Mouse (Mus musculus) lung, adult 18-20 months (tissue): Measurements from ENCODE around the gene Rpl32.

ENCODE experiments used
- DNase-seq, 2 experiments: peaks; one replicate each; pipeline ENCODE4 v3.0.0; 2022; ENCODE audit warnings: mixed read lengths in 2 of 2

Rpl32 gene

GRCm38 (mm10) chr6:115808488-115809231 is at the start of gene Rpl32:
Rpl32 (minus strand) TSS chr6:115808747.
- peak; percentile 86 for DNase-seq

- DNase-seq: no peak
Observed at GRCm38 (mm10) chr6:115856361-115856745, 47.8 kb upstream of the Rpl32 start.

GRCm38 (mm10) chr6:115855733-115856360 is 47.3 kb upstream of the Rpl32 start:
- no peak for DNase-seq

DNA sequence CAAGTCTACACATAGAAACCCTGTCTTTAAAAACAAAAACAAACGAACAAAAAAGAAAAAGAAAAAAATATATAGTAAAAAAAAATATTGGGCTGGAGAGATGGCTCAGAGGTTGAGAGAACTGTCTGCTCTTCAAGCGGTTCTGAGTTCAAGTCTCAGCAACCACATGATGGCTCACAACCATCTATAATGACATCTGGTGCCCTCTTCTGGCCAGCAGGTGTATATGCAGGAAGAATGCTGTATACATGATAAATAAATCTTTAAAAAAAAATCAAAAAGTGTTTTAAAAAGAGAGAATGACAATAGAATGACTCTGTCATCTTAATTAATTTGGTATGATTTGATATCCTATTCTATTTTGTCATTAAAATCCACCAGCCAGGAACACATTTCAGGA is 45.9 kb upstream of the Rpl32 start:
- no peak for DNase-seq

- DNase-seq: no peak
Observed at GRCm38 (mm10) chr6:115853985-115854384, 45.4 kb upstream of the Rpl32 start.

- peak; percentile 99 for DNase-seq
Observed at GRCm38 (mm10) chr6:115853091-115853813, 44.7 kb upstream of the Rpl32 start, which contains the start of the genes Mbd4 and Ift122. Mbd4 (minus strand) TSS chr6:115853371. Ift122 (plus strand) TSS chr6:115853470.

DNA sequence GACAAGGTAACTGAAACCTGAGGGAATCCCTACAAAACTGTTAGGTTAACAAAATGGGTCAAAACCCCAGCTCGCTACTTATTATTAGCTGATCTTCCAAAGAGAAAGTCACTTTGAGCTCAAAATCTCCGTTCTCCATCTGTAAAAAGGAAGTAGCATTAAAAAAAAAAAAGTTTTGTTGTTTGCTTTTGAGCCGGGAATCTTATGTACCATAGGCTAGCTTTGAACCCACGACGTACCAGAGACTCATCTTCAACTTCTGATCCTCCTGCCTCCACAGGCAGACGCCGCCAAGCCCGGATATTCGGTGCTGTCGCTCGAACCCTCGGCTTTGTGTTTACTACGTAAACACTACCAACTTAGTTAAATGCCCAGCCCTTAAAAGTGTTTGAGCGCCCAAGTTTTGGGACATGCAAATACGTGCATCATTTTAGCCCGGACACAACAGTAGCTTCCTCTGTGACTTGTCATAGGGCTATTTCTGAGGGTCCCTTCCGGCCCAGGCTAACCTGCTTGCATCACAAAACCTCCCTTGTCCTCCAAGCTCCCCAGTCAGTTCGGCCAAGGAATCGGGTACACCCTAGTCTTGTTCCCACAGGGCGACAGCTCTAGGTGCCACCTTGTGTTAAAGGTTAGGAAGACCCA is 44.0 kb upstream of the Rpl32 start:
- no peak for DNase-seq

DNA sequence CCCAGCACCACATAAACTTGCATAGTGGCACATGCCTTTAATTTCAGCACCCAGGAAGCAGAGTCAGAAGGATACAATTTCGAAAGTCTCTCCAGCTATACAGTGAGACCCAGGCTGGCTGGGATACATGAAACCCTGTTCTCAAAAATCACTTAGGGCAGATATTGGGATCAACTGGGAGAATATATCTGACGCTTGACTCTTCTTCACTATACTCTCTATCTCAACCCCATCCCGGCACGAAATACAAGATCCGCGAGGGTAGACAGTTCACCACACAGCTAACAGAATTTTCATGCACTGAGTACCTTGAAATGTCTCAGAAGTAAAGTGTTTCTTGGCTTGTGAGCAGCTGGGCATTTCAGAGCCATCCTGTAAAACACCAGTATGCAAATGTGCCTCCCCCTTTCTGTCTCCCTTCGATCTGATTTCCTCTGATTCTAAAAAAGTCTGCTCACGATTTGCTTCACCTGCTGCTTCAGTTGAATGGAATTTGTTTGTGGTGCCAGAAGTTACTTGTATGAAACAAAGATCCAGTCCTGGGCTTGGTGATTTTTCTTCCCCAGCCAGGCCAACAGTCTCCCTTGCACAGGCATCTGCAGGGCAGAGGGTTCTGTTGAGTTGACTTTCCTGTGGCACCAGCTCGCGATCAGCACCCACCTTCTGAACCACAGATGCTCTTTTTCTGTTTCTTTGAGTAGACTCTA is 40.2 kb upstream of the Rpl32 start:
- DNase-seq: no peak

GRCm38 (mm10) chr6:115846640-115847411 is 38.3 kb upstream of the Rpl32 start:
- peak; percentile 53 to 73 for DNase-seq

GRCm38 (mm10) chr6:115845006-115845405 is 36.5 kb upstream of the Rpl32 start:
- no peak for DNase-seq

GRCm38 (mm10) chr6:115838745-115839144 is 30.2 kb upstream of the Rpl32 start:
- no peak for DNase-seq

GRCm38 (mm10) chr6:115838161-115838597 is 29.6 kb upstream of the Rpl32 start, which contains the start of gene Efcab12:
Efcab12 (minus strand) TSS chr6:115838412.
- DNase-seq: peak; percentile 85 to 89

- no peak for DNase-seq
Observed at GRCm38 (mm10) chr6:115833861-115834260, 25.3 kb upstream of the Rpl32 start.

DNA sequence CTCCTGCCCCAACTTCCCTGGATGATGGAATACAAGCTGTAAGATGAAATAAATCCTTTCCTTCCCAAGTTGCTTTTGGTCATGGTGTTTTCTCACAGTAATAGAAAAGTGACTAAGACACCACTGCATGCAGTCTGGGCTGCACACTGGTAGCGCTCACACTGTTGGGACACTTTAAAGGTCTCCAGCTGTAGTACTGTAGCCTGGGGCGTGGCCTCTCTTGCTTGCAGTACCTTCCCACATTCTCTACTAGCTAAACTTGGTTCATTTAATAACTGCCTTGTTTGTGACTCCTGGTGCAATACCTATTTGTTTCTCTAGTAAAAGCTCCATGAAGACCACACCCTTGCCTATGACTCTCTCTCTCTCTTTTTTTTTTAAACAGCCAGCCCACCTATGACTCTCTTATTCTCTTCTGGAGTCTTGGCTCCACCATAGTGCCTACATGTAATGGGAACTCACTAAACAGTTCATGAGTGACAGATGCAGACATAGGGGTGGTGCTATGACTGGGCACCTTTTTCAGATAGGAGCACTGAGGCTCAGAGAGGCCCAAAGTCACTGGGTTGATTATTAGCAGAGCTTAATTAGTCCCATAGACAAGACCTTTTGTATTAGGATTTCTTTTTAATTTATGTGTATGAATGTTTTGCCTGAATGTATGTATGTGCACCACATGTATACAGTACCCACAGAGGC is 23.8 kb upstream of the Rpl32 start:
- no peak for DNase-seq

DNA sequence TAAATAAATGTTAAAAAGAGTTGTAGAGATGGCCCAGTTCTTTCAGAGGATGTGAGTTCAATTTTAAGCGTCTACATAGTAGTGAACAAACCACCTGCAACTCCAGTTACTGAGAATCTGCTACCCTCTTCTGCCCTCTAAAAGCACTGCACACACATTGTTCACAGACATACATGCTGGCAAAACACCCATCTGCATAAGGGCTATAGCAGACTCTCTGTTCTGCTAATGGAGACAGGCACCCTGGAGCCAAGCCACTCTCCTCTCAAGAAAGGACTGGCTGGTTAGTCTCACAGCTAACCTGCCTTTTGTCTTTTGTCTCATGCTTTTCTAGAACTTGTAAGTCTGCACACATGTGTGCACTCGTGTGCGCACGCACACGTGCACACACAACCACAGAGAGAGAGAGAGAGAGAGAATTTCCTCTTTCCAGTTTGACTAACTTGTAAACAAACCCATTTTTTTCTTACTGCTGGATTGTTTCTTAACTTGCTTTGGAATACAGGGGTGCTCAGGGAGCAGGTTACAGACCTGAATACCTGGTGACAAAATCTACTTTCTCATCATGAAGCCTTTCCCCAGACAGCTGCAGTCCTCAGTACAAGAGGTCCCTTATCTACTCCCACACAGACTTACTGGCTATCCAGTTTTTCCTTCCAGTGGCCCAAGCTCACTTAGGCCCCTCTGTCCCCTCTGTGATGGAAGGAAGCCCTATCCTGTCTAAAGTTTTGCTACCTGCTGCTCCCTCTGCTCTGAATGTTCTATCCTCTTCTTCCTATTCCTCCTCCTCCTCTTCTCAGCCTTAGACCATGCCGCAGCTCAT is 22.4 kb upstream of the Rpl32 start:
- DNase-seq: no peak

DNA sequence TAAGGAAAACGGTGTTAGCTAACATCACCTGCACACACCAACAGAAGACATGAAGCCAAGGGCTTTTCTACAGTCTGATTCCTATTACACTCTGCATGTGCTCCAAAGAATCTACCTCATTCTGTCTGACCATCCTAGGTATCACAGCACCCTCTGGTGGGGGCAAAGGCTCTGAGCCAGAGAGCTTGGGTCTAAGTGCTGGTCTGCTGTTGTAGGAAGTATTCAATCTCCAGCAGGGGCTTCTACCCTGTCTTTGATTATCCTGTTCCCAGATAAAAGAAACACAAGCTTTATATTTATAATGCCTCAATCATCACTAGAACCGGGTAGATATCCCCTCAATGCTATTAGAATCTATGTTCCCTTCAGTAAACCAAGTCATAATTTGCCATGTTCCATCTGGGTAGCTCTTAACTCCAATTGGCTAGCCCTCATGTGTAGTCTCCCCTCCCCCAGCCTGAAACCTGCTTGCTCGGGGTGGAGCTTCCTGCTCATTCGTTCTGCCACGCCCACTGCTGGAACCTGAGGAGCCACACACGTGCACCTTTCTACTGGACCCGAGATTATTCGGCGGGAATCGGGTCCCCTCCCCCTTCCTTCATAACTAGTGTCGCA is 15.4 kb upstream of the Rpl32 start:
- DNase-seq: peak; percentile 27 to 35

DNA sequence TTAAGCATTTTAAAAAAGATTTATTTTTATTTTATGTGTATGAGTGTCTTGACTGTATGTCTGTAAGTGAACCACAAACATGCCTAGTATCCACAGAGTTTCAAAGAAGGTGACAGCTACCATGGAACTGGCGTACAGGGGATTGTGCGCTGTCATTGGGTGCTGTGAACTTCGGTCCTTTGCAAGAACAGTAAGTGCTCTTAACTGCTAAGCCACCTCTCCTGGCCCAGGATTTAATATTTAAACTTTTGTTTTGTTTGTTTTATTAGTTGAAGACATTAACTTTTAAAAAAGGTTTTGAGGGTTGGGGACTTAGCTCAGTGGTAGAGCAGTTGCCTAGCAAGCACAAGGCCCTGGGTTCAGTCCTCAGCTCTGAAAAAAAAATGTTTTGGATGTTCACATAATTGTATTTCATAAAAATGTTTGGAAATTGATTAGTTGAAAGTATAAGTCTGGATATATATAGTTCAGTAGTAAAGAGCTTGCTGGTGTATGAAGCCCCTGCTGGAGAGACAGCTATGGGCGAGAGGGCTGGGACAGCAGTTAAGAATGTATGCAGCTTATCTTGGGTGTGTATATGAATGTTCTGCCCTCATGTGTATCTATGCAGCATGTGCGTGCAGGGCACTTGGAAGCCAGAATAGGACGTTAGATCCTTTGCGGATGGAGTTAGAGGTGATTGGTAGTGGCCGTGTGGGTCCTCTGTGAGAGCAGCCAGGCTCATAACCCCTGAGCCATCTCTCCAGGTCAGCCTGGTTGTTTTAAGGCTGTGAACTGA is 12.9 kb upstream of the Rpl32 start:
- no peak for DNase-seq

DNA sequence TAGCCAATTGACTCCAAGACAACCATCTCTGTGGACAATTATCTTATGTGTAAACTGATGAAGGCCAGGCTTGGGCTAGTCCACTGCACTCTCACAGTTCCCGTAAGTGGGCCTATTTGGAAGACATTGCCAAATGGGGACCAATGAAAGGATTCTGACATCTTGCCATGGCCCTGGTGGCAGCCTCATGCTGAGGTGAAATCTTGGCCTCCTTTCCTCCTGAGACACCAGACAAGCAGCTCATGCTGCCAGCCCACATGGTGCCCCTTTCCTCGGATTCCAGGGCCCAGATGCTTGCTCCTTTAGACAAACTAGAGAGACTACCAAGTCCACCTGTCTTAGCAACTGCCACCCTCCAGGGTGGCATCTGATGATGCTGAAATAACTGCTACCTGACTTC is 9.6 kb upstream of the Rpl32 start:
- DNase-seq: no peak

- DNase-seq: no peak
Observed at GRCm38 (mm10) chr6:115815041-115815440, 6.5 kb upstream of the Rpl32 start.
